Mouse (Mus musculus) thymus, adult 2 months (tissue): ENCODE results near the gene Mpzl2. TPM values are rescaled to one million over a fixed set of nuclear protein-coding genes. Genes with fewer than 3 reads are reported as not detected.
"Not testable (repeated sequence)": the region's sequence is repeated elsewhere in the genome, so short reads cannot be mapped to it uniquely, and the experiment has no call there.

Experiments used
- DNase-seq: peaks from one replicate; pipeline ENCODE4 v3.0.0; 2021
- H3K27ac ChIP-seq: fragments of 200-500 bp; 2 replicates; pipeline ENCODE4 v1.5.1; 2012; ENCODE audit warnings: low read length, control low read depth; ENCODE audit not compliant: control insufficient read depth, insufficient read depth
- H3K27me3 ChIP-seq: fragments of 200-500 bp; 2 replicates; pipeline ENCODE4 v1.6.1; 2012; ENCODE audit warnings: mild to moderate bottlenecking, low read length, moderate library complexity, mixed read lengths; ENCODE audit not compliant: control insufficient read depth, insufficient read depth
- H3K36me3 ChIP-seq: fragments of 200-500 bp; 2 replicates; pipeline ENCODE4 v1.6.1; 2012; ENCODE audit warnings: mild to moderate bottlenecking, low read length, moderate library complexity; ENCODE audit not compliant: control insufficient read depth, insufficient read depth
- H3K4me1 ChIP-seq: fragments of 200-500 bp; replicated peaks from 2 replicates; pipeline ENCODE4 v1.6.1; 2012; ENCODE audit warnings: low read length; ENCODE audit not compliant: control insufficient read depth, insufficient read depth
- H3K4me3 ChIP-seq: fragments of 200-500 bp; 2 replicates; pipeline ENCODE4 v1.5.1; 2012; ENCODE audit warnings: mild to moderate bottlenecking, low read length, control low read depth, moderate library complexity; ENCODE audit not compliant: control insufficient read depth, insufficient read depth
- CTCF ChIP-seq: fragments of 200-500 bp; IDR thresholded peaks from 2 replicates; pipeline ENCODE4 v1.5.1; 2012; ENCODE audit warnings: mild to moderate bottlenecking, control low read depth, low read length, moderate library complexity, borderline replicate concordance; ENCODE audit not compliant: control insufficient read depth, poor library complexity, insufficient read depth; ENCODE audit errors: extremely low read depth
- POLR2A ChIP-seq: fragments of 200-500 bp; IDR thresholded peaks from 2 replicates; pipeline ENCODE4 v1.6.1; 2012; ENCODE audit warnings: mild to moderate bottlenecking, low read length, control low read depth, moderate library complexity; ENCODE audit not compliant: control insufficient read depth, poor library complexity, insufficient read depth; ENCODE audit errors: extremely low read depth
- WGBS: fragments of 180-500 bp; shearing (Covaris S2); methylation state at CpG from one replicate; pipeline ENCODE4 v1.1.7; 2018; 5-methylcytosine and 5-hydroxymethylcytosine counted together
- polyA plus RNA-seq: library from polyadenylated mRNA; depleted of rRNA; stranded (reverse); fragments of >200 nt; gene quantifications from 2 replicates; pipeline ENCODE4 v1.2.3, GENCODE M21; 2012

Gene Mpzl2
- polyA plus RNA-seq, 1 experiment, result 11.6 TPM

DNA sequence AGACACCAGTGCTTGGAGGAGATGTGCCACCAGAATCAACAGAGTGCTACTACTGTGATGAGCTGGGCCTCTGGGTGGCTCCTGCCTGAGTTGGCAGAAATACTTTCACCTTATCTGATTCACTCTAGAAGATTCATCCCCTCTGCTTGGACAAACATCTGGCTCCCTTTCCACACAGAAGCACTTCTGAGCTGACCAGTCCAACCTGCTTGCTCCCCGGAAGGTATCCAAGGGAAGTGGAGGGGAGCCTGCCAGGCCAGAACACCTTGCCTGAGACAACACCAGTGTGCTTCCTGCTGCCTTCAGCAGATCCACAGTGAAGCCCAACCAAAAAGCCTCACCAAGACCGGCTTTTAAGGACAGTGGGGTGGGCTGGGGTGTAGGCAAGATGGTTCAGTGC is 15.4 kb upstream of the Mpzl2 start:
- Histone ChIP-seq H3K4me3 (no peak overlapping the region), H3K4me1 (no peaks in the 10 kb centered on the region), H3K27me3 (no peaks in the 10 kb centered on the region), H3K27ac (no peak overlapping the region), H3K36me3 (no peaks in the 10 kb centered on the region)
- 90% methylated on average over 2 of the region's 2 CpGs for WGBS
- DNase-seq, result no peak
- no peak for TF ChIP-seq CTCF
- TF ChIP-seq POLR2A, result no peak

DNA sequence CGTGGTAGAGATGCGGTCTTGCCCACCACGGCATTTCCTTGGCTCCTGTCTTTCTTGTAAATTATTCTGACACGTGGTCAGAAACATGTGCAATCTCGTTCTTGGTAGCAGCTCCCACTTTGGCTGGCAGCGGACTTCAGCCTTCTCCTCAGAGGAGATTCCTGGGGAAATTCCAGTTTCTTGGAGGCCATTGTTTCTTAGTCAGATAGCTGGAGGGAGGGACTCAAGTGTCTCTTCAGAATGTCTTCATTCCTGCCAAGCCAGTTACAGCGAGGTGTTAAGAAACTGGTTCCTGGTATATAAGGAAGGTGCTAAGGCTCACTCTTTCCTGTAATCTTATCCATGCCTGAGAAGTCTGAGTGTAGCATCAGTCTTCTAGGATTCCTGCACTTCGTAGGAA is 12.2 kb upstream of the Mpzl2 start:
- 49% methylated on average over 8 of the region's 8 CpGs for WGBS

DNA sequence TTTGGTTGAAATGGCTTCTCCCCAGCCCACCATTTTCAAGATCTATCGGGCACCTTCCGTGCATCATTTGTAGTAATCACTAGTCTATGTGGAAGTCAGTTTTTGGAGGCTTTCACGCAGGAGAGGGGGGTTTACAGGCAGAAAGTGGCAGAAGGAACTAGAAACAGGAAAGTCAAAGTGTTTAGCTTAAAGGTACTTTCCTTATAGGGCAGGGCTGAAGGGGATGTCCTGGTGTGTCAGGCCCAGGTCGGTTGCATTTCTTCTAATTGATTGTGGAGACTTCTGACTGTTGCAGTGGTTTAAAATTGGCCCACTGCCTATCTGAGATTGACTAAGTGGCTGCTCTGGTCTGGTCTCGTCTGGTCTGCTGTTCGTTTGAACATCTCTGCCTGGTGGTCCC is 9.3 kb upstream of the Mpzl2 start:
- H3K36me3 ChIP-seq, result no peaks in the 10 kb centered on the region
- no peak overlapping the region for H3K4me3 ChIP-seq
- 69% methylated on average over 6 of the region's 6 CpGs for WGBS
- TF ChIP-seq CTCF (no peak), POLR2A (no peak)
- H3K27ac ChIP-seq, result no peak overlapping the region
- no peaks in the 10 kb centered on the region for H3K27me3 ChIP-seq
- no peak for DNase-seq
- H3K4me1 ChIP-seq, result no peaks in the 10 kb centered on the region

More for the DNA sequence above, 12.2 kb upstream of the Mpzl2 start:
- Histone ChIP-seq H3K27me3 (no peaks in the 10 kb centered on the region), H3K4me3 (no peak overlapping the region), H3K36me3 (no peaks in the 10 kb centered on the region), H3K27ac (no peak overlapping the region), H3K4me1 (no peaks in the 10 kb centered on the region)
- DNase-seq, result no peak
- TF ChIP-seq CTCF (no peak), POLR2A (no peak)

DNA sequence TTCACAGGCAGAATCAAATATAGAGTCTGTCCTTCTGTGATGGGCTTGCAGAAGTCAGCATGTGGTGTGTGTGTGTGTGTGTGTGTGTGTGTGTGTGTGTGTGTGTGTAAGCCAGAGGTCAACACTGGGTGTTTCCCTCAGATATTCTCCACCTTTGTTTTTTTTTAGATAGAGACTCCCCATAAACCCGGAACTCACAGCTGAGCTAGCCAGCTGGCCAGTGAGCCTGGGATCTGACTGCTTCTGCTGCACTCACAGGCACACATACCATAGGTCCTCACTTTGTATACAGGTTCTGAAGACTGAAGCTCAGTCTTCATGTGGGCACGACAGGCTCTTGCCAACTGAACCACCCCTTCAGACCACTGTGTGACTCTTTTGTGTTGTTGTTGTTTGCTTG is 7.3 kb upstream of the Mpzl2 start:
- no peak overlapping the region for H3K27ac ChIP-seq
- no peaks in the 10 kb centered on the region for H3K27me3 ChIP-seq
- no peak for TF ChIP-seq CTCF
- no peak for TF ChIP-seq POLR2A
- 78% methylated on average over 2 of the region's 2 CpGs for WGBS
- H3K4me1 ChIP-seq, result no peaks in the 10 kb centered on the region
- DNase-seq, result no peak
- no peaks in the 10 kb centered on the region for H3K36me3 ChIP-seq
- no peak overlapping the region for H3K4me3 ChIP-seq

DNA sequence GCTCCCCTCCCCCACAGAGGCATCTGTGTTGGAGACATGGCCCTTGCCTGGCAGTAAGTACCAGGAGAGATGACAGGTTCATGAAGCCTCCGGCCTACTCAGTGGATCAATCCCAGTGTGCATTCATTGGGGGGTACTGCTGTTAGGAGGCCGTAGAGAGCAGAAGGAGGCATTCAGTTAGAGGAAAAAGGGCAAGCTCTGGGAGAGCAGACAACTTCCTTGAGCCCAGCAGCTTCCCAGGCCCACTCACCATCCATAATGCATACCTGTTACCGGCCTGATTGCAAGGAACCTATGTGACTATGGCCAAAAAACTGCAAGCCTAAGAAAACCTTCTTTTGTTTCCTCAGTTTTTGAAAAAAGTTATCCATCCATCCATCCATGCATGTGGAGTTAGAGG is 5.1 kb upstream of the Mpzl2 start:
- Histone ChIP-seq H3K36me3 (no peaks in the 10 kb centered on the region), H3K27ac (no peak overlapping the region), H3K4me3 (no peak overlapping the region), H3K4me1 (no peaks in the 10 kb centered on the region), H3K27me3 (no peaks in the 10 kb centered on the region)
- no peak for TF ChIP-seq CTCF
- TF ChIP-seq POLR2A, result no peak
- DNase-seq, result no peak
- 94% methylated on average over 3 of the region's 3 CpGs for WGBS

DNA sequence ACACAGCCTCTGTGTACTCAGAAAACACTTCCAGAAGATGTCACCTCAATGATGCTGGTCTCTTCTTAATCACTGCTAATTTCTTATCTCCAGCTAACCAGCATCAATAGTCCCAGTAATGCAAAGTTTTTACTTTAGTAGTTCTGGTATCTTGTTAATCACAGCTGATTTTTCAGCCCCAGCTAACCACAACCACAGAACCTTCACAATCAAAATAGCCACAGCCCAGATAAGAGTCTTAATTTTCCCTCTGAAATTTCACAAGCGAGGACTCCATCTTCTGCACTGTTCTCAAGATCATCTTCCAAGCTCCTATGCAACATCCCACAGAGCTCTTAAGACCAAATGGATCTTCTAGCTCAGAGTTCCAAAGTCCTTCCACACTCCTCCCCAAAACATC is 1.8 kb upstream of the Mpzl2 start:
- H3K27ac ChIP-seq, H3K36me3 ChIP-seq, H3K27me3 ChIP-seq, H3K4me3 ChIP-seq, DNase-seq: not testable (repeated sequence)
- H3K4me1 ChIP-seq, result peaks cover 26% of the 10 kb centered on the region
- WGBS, result 22% methylated on average over 1 of the region's 1 CpGs

DNA sequence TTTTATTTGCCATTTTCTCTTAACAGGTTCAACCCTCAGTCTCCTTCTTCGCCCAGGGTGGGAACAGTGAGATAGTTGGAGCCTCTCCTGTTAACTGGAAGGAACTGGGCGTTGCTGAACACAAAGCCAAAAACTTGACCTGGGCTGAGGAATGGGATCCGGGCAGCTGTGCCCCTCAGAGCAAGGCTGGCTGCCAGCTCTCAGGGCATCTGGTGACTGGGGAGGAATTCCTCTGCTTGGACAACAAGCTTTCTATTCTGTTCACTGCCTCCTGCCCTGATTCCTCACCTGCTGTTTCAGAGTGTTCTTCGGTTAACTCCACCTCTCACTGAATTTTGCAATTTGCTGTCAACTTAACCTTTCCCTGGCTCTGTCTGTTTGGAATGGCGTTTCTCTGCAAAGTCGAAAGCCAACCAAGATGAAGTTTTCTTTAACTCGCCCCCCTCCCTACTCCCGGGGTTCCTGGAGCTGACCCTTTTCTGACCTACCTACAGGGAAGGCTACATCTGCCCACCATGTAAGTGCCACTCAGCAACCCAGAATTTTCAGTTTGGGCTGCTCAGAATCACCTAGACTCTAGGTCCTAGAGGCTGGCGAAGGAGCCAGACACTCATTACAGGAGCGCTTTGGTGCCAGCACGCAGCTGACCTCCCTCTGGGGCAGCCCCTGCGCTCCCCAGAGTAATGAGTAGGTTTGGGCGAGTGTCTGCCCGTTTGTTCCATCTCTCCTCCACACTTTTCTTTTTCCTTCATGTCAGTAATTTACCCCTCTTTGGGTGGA is 657 bp downstream of the Mpzl2 start:
- Histone ChIP-seq H3K27ac (no peak overlapping the region), H3K4me1 (peaks cover 33% of the 10 kb centered on the region), H3K27me3 (peaks cover 4% of the 10 kb centered on the region; the same call in 1 of the 2 replicates), H3K4me3 (no peak overlapping the region), H3K36me3 (no peaks in the 10 kb centered on the region)
- WGBS, result 33% methylated on average over 14 of the region's 14 CpGs
- no peak for DNase-seq
- no peak for TF ChIP-seq CTCF
- TF ChIP-seq POLR2A, result no peak
